Mouse (Mus musculus) G1E-ER4 (cell line): Measurements from ENCODE around the gene Gm436. TPM values are rescaled to one million over a fixed set of nuclear protein-coding genes. Genes with fewer than 3 reads are reported as not detected.

Experiments
- GATA1 ChIP-seq: IDR thresholded peaks from one replicate; pipeline ENCODE4 v1.8.0; 2012; ENCODE audit warnings: low read length, inconsistent platforms
- polyA plus RNA-seq: library from polyadenylated mRNA; stranded (reverse); fragments of >175 nt; gene quantifications from 2 replicates; pipeline ENCODE4 v1.2.3, GENCODE M21; 2012

Gm436 gene
- not detected in 2 replicates for polyA plus RNA-seq

GRCm38 (mm10) chr4:144686268-144686667 lies at the start of gene Gm436:
Gene Gm436 (minus strand): TSS chr4:144686368.
- TF ChIP-seq GATA1: no peak

GRCm38 (mm10) chr4:144721304-144721703 lies 35.1 kb upstream of the Gm436 start, which contains the start of gene Gm13178:
Gene Gm13178 (minus strand): TSS chr4:144721404.
- no peak for TF ChIP-seq GATA1

DNA sequence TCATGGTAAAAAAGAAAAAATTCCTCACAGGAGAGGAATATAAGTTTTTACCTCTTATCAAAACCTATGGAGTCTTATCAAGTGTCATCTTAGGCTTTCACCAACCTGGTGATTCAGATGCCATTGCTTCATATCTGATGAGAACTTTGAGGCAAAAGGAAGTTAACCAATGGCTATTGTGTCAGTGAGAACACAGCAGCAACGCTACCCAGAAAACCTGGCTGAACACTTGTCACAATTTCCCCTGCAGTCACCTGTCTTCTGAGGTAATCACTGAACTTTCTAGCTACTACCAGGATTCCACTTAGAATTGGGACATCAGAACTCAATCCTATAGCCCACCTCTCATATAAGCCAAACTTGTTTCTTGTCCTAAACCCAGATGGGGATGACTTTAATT lies 33.5 kb upstream of the Gm436 start:
- no peak for TF ChIP-seq GATA1

DNA sequence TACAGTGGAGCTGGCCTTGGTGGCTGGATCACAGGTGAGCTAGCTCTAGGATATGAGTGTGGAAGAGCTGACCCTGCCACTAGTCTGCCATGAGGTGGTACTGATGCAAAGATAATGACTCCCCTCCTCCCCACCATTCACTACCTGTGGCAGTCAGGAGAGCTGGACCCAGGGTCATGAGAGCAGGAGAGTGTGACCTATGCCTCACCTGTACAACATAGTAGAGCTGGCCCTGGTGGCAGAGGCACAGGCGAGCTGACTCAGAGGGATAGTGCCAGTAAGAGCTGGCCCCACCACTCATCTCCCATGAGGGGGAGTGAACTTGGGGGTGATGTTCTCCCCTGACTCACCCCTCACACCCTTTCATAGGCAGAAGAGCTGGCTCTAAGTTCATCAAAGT lies 32.1 kb upstream of the Gm436 start:
- TF ChIP-seq GATA1: no peak

DNA sequence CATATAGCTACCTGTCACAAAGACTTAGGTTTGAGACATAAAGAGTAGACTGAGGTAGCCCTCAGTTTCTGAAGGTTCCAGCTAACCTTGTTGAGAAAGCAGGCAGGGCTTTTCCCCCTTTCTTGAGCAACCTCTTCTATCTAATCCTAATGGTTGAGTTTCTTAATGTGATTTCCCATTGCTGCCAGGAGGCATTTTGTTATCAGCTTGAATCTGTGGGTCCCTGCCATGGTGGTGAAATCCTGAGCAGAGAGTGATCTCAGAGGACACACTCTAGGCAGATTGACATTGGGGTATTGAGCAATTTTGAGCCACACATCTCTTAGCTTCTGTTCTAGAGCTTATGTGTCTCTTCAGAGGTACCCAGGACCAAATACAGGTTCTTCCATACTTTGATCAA lies 47.9 kb downstream of the Gm436 start:
- no peak for TF ChIP-seq GATA1

Other genes with a start within 250 kb of the Gm436 start
- not detected in 2 replicates for gene 1700012P22Rik, start 247.6 kb downstream of the Gm436 start, polyA plus RNA-seq
- gene Gm9944, start 233.1 kb downstream of the Gm436 start, polyA plus RNA-seq: not detected in 2 replicates
- not detected in 2 replicates for gene Aadacl3, start 222.6 kb downstream of the Gm436 start, polyA plus RNA-seq
- gene 9430007A20Rik, start 166.5 kb downstream of the Gm436 start, polyA plus RNA-seq: not detected in 2 replicates
- gene Gm13124, start 121.2 kb downstream of the Gm436 start, polyA plus RNA-seq: not detected in 2 replicates
- gene Aadacl4, start 72.7 kb downstream of the Gm436 start, polyA plus RNA-seq: not detected in 2 replicates
- gene Gm13178, start 35.0 kb upstream of the Gm436 start, polyA plus RNA-seq: not detected in 2 replicates
- not detected in 2 replicates for gene Gm438, start 100.2 kb upstream of the Gm436 start, polyA plus RNA-seq
- gene Dhrs3, start 206.5 kb upstream of the Gm436 start, polyA plus RNA-seq: 0.27 and 0.32 TPM in 2 replicates